Mouse (Mus musculus) testis, adult 2 months (tissue): ENCODE measurements around the gene Rpl10a.

ENCODE experiments used
- CTCF ChIP-seq: fragments of 200-500 bp; IDR thresholded peaks from 2 replicates; pipeline ENCODE4 v1.5.1; 2012; ENCODE audit warnings: low read depth, mild to moderate bottlenecking, inconsistent platforms, low read length, moderate library complexity; ENCODE audit not compliant: control insufficient read depth, insufficient read depth, insufficient replicate concordance
- POLR2A ChIP-seq: fragments of 200-500 bp; IDR thresholded peaks from 2 replicates; pipeline ENCODE4 v1.6.1; 2012; ENCODE audit warnings: low read depth, mild to moderate bottlenecking, inconsistent platforms, low read length, moderate library complexity; ENCODE audit not compliant: control insufficient read depth

- TF ChIP-seq CTCF (no peak), POLR2A (no peak)
Measured at GRCm38 (mm10) chr17:28361921-28362652, 33.8 kb downstream of the Rpl10a start.
